Mouse (Mus musculus) mesoderm, embryonic 11.5 days (tissue): ENCODE data around the gene Exoc2.
A peak's percentile ranks its signal among the peaks of the same experiment; 100 is the strongest.

Experiments
- DNase-seq: peaks from one replicate; pipeline ENCODE4 v3.0.0-alpha.2; 2012; ENCODE audit warnings: low read depth, low spot score

Gene Exoc2

DNA sequence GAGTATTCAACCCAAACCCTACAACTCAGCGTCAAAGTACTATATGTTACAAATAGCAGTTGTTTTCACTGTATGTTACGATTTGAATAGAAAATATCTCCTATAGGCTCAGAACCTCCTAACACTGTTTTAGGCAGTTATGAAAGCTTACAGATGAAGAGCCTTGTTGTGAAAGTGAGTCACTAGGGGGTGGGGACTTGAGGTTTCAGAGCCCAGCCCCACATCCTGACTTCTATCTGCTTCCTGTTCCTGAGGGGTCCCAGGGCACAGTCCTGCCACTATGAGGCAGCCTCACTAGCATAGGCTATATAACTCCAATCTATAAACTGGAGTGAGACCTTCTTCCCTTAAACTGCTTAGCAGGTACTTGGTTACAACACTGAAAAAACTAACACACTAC is 1.8 kb downstream of the Exoc2 start:
- no peak for DNase-seq

DNA sequence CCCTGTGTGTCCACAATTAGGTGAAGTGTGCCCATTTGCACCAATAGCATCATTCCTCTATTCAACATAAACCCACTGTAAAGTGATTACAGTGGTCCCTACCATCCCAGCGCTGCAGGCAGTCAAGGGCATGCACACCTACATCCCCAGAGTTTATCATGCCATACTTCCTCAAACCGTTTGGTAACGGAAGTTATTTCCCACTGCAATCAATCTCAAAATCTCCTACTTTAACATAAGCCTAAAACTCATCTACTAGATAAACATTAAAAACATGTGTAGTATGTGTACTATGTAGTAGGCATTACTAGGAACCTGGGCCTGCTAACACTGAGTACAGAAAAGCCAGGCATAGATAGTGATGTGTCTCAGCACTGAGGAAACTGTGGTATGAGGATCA is 2.8 kb downstream of the Exoc2 start:
- no peak for DNase-seq

DNA sequence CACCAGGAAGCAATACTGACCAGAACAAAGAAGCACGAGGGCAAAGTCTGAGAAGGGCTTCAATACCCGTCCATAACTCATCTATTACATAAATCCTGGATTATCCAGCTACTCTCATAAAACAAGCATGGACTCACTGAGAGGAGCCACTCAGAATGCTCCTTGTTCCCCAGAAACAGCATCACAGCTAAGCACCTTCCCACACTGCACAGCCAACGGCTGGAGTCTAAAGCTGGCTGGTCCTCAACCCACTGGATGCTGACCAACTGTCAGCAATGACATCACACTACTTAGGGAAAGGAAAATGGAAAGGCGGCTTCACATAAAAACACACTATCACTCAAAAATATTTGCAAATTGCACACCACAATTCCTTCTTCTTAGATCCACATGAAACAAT is 5.6 kb downstream of the Exoc2 start:
- DNase-seq, result no peak

DNA sequence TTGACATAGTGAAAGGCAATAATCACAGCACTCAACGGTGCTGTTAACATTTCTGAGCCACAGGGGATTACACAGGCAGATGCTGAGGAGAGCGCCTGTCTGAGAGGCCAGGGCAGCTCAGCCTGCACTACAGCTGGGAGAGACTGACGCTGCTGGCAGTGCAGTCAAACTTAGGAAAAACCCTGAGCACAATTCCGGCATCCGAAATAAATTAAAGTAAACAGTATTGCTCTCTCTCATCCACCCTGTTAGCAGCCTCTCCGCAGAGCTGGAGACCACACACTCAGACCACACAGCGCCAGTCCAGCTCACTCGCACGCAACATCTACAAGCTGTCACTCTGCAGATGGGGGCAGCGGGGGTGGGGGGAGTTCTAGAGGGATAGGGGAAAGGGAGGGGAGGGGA is 7.4 kb downstream of the Exoc2 start:
- peak; percentile 73 for DNase-seq

DNA sequence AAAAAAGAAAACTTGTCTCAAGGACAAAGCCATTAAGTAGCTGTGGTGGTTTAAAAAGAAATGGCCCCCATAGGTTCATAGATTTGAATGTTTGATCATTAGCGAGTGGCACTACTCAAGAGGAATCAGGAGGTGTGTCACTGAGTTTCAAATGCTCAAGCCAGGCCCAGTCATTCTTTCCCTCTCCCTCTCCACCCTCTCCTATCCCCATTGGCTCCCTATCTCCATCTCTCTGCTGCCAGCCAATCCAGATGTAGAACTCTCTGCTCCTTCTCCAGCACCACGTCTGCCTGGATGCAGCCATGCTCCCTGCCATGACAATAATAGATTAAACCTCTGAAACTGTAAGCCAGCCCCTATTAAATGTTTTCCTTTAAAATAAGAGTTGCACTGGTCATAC is 12.0 kb downstream of the Exoc2 start:
- no peak for DNase-seq

DNA sequence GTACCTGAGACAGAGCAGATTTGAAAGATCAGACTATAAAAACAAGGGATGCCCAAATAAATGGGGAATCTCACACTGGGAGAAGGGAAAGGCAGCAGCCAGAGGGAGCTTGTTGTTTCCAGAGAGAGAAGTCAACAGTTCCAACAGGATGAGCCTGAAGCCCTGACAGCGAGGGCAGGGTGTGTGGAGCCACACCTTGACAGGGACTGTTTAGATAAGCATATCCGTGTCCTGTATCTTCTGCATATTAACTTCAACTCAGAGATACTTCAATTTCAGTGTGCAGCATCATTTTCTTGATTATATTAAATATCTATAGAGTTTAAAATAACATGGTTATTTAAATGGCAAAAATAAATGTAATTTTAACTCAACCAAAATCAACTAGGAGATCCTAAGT is 13.2 kb downstream of the Exoc2 start:
- no peak for DNase-seq

DNA sequence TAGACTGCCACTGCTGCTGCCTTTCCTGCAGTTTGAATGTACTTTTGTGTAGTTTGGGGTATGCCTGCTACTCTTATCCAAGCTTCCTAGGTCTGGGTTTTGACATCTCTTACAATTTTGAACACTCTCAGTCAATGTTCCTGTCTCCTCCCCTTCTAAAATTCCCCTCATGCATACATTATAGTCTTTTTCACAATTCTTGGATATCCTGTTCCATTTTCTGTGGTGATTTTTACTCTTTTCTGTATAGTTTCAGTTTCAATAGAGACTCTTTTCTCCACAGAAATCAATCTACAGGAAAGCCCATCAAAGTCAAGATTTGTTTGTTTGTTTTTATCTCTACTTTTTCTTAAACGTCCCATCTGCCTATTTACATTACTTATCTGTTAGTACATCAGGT is 20.3 kb downstream of the Exoc2 start:
- no peak for DNase-seq

DNA sequence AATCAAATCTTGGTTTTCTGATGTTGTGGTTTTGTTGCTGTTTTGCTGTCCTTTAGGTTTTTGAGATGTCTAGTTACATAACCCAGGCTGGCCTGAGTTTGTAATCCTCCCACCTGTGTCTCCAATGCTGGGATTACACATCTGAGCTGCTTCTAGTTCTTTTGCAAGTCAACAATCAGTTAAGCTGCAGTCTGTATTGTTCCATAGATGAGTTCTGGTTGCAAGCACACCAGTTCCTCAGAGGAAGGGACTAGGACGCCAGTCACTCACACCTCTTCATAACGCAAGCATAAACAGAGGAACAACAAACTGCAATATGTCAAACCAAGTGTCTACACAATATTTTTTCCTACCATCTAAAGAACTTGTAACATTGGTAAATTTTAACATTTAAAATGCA is 21.8 kb downstream of the Exoc2 start:
- no peak for DNase-seq

DNA sequence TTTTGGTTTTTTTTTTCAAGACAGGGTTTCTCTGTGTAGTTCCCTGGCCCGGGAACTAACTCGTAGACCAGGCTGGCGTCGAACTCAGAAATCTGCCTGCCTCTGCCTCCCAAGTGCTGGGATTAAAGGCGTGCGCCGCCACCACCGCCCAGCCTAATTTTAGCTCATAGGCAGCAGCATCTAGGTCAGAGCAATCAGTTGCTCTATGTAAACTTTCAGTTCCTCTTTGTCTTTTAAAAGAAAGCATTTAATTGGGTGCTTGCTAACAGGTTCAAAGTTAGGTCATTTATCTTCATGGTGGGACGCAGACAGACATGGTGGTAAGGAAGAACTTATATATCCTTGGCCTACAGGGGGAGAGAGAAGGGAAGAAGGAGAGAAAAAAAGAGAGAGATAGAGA is 24.7 kb downstream of the Exoc2 start:
- no peak for DNase-seq

DNA sequence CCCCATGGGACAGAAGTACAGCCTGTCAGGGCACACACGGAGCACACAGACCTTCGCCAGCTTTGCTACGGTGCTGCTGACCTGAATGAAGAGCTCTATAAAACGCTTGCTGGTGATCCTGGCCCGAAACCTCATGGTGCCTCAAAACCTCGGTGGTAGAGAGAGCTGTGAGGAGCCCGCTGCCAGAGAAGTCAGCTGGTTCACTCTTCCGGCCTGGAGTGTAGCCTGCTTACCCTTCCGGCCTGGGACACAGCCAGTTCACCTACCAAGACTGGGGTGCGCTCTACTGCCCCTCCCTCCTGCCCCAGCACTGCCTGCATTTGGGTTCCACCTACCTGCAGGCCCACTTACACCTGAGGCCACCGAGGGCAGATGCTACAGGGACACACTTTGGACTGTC is 26.4 kb downstream of the Exoc2 start, which contains the start of gene Hus1b:
Gene Hus1b (minus strand): TSS at position 220 of the 400 bp plus-strand sequence.
- DNase-seq, result no peak

DNA sequence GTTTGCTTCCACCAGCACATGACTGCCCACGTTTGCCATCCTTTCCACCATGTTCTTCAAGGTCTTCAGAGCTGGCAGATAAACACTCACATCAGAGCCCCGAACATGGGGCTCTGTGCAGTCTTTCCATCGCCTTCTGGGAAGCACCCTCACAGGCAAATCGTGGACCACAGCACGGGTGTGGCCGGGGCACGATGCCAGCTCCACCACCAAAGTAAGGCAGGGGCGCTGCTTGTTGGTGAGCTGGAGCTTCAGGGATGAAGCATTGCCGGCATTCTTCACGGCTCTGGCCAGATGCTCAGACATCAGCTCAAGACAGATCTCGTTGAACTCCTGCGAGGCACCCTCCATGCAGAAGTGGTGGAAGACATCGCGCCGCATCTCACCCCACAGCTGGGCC is 26.8 kb downstream of the Exoc2 start:
- DNase-seq, result no peak

DNA sequence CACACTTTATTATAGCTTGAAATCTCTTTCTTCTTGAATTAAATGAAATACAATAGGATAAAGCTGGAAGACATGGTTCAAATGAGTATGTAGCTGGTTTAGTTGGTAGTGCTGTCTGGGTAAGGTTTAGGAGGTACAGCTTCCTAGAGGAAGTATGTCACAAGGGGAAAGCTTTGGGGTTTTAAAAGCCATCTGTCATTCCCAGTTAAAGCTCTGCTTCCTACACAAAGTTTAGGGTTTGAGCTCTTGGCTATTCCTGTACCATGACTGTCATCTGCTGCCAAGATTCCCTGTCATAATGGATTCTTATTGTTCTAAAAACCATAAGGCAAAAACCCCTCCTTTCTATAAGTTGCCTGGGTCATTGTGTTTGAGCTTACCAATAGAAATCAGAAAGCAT is 28.1 kb downstream of the Exoc2 start:
- no peak for DNase-seq

DNA sequence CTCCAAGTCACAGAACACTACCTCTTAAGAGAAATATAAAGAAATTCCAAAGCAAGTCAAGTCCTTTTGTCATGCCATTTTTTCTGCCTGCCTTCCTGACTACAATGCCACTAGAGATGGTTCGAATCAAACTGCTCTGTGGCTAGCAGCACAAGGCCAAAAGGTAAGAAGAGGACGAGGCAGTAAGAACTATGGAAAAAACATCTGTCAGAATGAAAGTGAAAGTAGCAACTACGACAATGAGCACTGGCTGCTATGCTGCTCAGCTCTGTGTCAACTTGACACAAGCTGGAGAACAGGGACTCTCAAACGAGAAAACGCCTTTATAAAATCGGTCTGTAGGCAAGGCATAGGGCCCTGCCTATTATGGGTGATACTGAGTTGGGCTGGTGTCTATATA is 40.9 kb downstream of the Exoc2 start:
- no peak for DNase-seq

DNA sequence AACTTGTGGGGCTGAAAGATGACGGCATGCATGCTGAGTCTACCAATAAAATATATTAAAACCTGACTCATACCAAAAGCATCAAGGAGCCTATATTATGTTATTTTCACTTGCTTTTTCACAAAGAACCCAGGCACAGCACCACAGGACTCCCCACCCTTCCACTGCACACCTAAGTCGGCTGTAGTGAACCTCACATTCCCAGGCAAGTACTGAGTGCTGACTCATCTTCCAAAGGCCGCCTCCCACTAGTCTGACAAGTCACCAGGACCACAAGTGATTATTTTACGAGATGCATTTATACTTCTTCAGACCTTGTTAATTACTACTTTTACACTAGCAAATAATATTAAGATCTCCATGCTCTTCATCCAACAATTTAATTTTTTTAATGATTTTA is 42.3 kb downstream of the Exoc2 start:
- no peak for DNase-seq

DNA sequence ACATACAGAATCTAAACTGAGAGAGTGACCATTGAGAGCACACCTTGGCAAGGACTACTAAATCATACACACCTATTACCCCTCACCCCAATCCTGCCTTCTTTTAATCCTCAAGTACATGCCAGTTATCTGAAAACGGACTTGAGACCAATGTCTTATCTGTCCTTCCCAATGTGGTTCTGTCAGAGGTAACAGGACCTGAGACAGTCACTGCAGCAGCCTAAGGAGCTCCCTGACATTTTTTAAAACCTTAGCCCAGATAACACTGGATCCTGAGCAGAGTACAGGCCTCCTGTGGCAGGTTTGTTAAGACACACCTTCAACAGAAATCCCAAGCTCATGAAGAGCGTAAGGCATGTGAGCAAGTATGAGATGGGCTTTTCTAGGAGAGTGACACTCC is 44.8 kb downstream of the Exoc2 start:
- DNase-seq, result no peak

DNA sequence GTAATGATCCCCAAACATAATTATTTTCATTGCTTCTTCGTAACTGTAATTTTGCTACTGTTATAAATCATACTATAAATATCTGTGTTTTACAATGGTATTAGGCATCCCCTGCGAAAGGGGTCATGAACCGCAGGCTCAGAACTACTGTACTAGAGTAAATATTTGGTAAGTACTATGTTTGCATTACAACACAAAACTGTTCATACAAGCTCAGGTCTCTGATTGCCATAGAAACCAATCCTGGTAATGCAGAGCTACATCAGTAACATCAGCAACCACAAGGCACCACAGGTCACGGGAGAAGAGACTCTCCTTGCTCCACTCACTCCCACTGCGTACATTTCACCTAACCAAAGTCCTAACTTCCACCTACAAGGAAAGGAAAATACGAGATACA is 49.6 kb downstream of the Exoc2 start:
- no peak for DNase-seq

DNA sequence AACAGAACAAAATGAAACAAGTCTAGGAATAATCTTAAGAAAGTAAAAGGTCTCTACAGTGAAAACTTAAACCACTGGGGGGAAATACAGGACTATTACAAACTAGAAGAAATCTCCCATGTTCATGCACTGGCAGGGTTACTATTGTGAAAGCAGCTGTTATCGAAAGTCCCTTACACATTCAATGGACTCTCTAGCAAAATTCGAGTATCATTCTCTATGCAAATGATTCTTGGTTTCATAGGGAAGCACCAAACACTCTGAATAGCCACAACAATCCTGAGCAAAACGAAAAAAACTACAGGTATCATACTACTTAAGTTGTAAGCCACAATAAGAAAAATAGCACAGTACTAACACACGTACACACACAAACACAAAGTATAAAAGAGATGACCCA is 52.0 kb downstream of the Exoc2 start:
- no peak for DNase-seq

DNA sequence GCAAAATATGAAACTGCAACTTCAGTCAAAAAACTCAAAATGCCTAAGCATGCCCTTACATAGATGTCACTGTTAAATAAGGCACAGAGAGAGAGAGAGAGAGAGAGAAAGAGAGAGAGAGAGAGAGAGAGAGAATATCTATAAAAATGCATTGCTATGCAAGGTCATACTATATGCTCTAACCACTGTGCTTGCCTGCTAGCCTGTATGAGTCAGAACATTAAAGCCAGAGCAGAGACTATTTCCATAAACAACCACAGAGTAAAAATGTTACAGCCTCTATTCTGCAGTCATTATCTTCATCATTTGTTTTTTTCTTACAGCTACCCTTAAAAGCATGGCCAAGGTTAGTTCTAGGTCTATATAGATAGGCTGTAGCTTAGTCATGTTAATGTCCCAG is 60.1 kb downstream of the Exoc2 start:
- DNase-seq, result no peak

DNA sequence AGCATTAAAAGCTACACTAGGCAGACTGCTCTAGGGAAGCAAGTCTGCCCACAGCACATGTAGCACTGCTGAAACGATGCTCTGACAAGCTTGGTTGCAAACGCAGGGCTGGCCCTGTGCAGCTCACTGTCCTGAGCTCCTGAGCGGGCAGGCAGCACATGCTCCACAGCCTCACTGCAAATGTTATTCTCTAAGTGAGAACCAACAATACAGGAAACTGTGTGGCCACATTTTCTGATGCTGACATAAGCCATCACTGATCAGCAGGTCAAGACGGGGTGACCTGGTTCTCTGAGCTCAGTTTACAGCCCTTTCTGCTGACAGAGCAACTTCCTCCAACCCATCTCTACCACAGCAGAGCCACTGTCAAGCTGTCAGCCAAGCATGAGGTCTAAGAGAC is 60.9 kb downstream of the Exoc2 start:
- DNase-seq, result peak; percentile 57

DNA sequence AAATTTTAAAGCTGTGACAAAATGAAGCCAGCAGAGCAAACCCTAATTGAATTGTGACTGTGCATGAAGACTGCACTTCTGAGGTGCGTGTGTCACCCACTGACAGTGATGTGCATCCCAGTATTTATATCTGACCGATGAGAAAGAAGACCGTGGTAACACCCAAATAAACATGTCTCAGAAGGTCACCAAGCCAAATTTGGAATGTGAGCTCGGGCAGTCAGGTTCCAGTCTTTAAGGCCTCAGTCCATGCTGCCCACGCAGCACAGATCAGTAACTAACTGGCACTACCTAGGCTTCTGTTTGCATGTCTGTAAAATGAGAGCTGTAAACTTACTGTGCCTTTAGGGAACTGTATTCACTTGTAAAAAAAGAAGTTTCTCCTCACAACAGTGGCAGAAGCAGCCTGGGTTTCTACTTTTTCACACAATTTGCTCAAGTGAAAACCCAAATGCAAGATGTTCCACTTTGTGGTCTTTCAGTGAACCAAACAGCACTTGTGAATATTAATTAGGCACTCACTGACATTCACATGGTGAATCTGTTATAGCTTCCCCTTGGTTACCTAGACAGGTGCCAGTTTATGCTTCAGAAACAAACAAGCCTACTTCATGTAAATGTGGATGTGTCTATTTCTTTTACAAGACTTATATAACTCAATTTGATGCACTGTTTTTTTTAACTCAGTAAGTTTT is 61.8 kb downstream of the Exoc2 start:
- no peak for DNase-seq

DNA sequence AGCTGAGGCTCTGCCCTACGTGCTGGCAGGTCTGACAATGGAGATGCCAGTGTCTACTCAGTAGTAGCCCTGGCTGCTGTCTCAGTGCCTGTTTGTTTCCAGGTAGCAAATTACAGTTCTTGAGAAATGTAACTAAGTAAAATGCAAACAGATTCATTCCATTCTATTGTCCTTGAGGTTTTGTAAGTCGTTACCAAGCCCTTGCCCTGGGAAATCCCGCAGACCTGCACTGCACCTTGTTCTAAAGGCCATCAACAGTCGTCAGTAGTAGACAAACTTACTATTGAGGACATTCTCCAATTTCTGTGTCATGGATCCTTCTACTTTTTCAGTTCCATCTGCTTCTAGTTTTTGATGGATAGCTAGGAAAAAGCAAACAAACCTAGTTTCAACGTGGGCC is 63.0 kb downstream of the Exoc2 start:
- DNase-seq, result no peak

DNA sequence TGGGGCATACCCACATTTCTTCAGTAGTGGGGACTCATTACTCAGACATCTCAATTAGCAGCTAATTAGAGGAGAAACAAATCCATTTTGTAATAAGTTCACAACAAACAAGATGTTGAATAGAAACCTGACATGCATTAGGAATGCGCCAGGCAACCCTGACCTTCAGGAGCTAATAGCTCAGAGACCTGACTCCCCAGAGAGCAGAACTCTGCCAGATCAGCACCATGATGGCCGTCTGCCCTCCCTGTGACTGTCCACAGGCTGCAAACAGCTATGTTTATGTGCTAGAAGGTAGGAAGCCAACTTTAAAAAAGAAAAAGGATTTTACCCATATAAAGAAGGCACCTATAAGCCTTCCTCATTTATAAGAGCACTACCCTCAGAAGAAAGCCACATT is 71.6 kb downstream of the Exoc2 start:
- no peak for DNase-seq

DNA sequence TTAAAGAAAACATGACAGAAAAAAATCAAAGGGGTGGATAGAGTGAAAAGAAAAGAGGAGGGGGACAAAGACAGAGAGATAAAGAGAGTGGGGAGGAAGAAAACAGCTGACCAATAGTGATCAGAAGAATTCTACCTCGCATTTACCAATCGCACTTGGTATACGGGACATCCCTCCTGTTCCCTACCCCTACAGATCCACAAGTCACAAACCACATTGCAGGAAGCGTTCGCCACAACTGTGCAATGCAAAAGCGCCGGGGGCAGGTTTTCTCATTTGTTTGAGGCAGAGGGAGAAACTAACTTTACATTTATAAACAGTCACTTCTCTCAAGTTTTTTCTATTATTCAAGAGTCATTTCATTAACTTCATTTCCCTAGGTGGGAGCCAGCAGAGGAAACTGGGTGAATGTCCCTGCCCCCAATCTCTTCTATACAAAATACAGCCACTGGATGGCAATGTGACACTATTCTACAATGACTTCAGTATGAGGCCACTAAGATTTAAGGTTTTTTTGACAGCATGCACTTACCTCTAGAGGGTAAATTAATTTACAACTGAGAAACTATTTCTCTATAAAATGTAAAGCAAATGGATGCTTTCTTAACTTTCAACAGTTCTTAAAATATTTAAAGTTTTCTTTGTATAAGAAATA is 72.4 kb downstream of the Exoc2 start:
- no peak for DNase-seq
